Mouse (Mus musculus): Measurements from ENCODE around the gene Sh3bp5. TPM values are rescaled to one million over a fixed set of nuclear protein-coding genes. Genes with fewer than 3 reads are reported as not detected.
A peak's percentile ranks its signal among the peaks of the same experiment; 100 is the strongest.

Sh3bp5 gene
- total and polyA plus RNA-seq, 3 experiments = 27.0 to 58.3 (median 51.0) TPM

GRCm38 (mm10) chr14:31397791-31398595 is 37.9 kb downstream of the Sh3bp5 start:
- Histone ChIP-seq H3K4me3 (no peak overlapping the region), H3K27me3 (ENCODE audit: control insufficient read depth, insufficient read depth, low read length) (no peaks in the 10 kb centered on the region), H3K27ac (peak overlapping the region; percentile 73), H3K36me3 (ENCODE audit: control insufficient read depth, insufficient read depth, low read length) (no peaks in the 10 kb centered on the region), H3K79me2 (replicated peaks; ENCODE audit: control insufficient read depth, insufficient read depth, low read length) (no peaks in the 10 kb centered on the region), H3K4me1 (ENCODE audit: control insufficient read depth, insufficient read depth, low read length) (peaks cover 39% of the 10 kb centered on the region), H3K9ac (ENCODE audit: low read depth, low read length) (peak overlapping the region; percentile 23)
- TF ChIP-seq POLR2A (IDR thresholded peaks at IDR 0.05; ENCODE audit: insufficient read depth, low read depth, low read length) = no peak
- peak; percentile 31; the same call in 1 of the 2 replicates for TF ChIP-seq EP300 (IDR thresholded peaks at IDR 0.05; ENCODE audit: insufficient read depth, low read depth, low read length)
- peak; percentile 64 to 65 for DNase-seq
- WGBS = 53% methylated on average over 9 of the region's 9 CpGs
- intact Hi-C loops (cut with DNase I) = no loop called here

GRCm38 (mm10) chr14:31397353-31397752 is 38.5 kb downstream of the Sh3bp5 start:
- DNase-seq = no peak
- Histone ChIP-seq H3K9ac (ENCODE audit: low read depth, low read length) (peak overlapping the region; percentile 23), H3K79me2 (replicated peaks; ENCODE audit: control insufficient read depth, insufficient read depth, low read length) (no peaks in the 10 kb centered on the region), H3K27ac (peak overlapping the region; percentile 73), H3K36me3 (ENCODE audit: control insufficient read depth, insufficient read depth, low read length) (no peaks in the 10 kb centered on the region), H3K4me1 (ENCODE audit: control insufficient read depth, insufficient read depth, low read length) (peaks cover 40% of the 10 kb centered on the region), H3K4me3 (no peak overlapping the region), H3K27me3 (ENCODE audit: control insufficient read depth, insufficient read depth, low read length) (no peaks in the 10 kb centered on the region)
- intact Hi-C loops (cut with DNase I) = no loop called here
- TF ChIP-seq EP300 (IDR thresholded peaks at IDR 0.05; ENCODE audit: insufficient read depth, low read depth, low read length) (no peak), POLR2A (IDR thresholded peaks at IDR 0.05; ENCODE audit: insufficient read depth, low read depth, low read length) (no peak), CTCF (IDR thresholded peaks at IDR 0.05) (no peak)
- WGBS = 57% methylated on average over 12 of the region's 12 CpGs

- intact Hi-C loops (cut with DNase I) = no loop called here
- no peak overlapping the region for H3K27ac ChIP-seq
These were observed 39.5 kb downstream of the Sh3bp5 start for GRCm38 (mm10) chr14:31396428-31396827.

GRCm38 (mm10) chr14:31395629-31396199 is 40.2 kb downstream of the Sh3bp5 start:
- intact Hi-C loops (cut with DNase I) = no loop called here
- H3K4me1 ChIP-seq (ENCODE audit: control insufficient read depth, insufficient read depth, low read length) = peaks cover 29% of the 10 kb centered on the region
- no peak overlapping the region for H3K9ac ChIP-seq (ENCODE audit: low read depth, low read length)
- no peak overlapping the region for H3K4me3 ChIP-seq
- no peaks in the 10 kb centered on the region for H3K79me2 ChIP-seq (replicated peaks; ENCODE audit: control insufficient read depth, insufficient read depth, low read length)
- no peak for DNase-seq
- TF ChIP-seq POLR2A (IDR thresholded peaks at IDR 0.05; ENCODE audit: insufficient read depth, low read depth, low read length) (no peak), EP300 (IDR thresholded peaks at IDR 0.05; ENCODE audit: insufficient read depth, low read depth, low read length) (no peak), CTCF (IDR thresholded peaks at IDR 0.05) (no peak)
- H3K36me3 ChIP-seq (ENCODE audit: control insufficient read depth, insufficient read depth, low read length) = no peaks in the 10 kb centered on the region
- no peak overlapping the region; the same call in 1 of the 2 replicates for H3K27ac ChIP-seq
- WGBS = 93% methylated on average over 7 of the region's 7 CpGs
- no peaks in the 10 kb centered on the region for H3K27me3 ChIP-seq (ENCODE audit: control insufficient read depth, insufficient read depth, low read length)

More at GRCm38 (mm10) chr14:31396428-31396827, 39.5 kb downstream of the Sh3bp5 start:
- Histone ChIP-seq H3K9ac (ENCODE audit: low read depth, low read length) (no peak overlapping the region), H3K36me3 (ENCODE audit: control insufficient read depth, insufficient read depth, low read length) (no peaks in the 10 kb centered on the region), H3K27me3 (ENCODE audit: control insufficient read depth, insufficient read depth, low read length) (no peaks in the 10 kb centered on the region), H3K79me2 (replicated peaks; ENCODE audit: control insufficient read depth, insufficient read depth, low read length) (no peaks in the 10 kb centered on the region), H3K4me1 (ENCODE audit: control insufficient read depth, insufficient read depth, low read length) (peaks cover 36% of the 10 kb centered on the region), H3K4me3 (no peak overlapping the region)
- TF ChIP-seq CTCF (IDR thresholded peaks at IDR 0.05) (no peak), POLR2A (IDR thresholded peaks at IDR 0.05; ENCODE audit: insufficient read depth, low read depth, low read length) (no peak), EP300 (IDR thresholded peaks at IDR 0.05; ENCODE audit: insufficient read depth, low read depth, low read length) (no peak)
- 92% methylated on average over 2 of the region's 2 CpGs for WGBS
- no peak for DNase-seq

- no peak overlapping the region for H3K9ac ChIP-seq (ENCODE audit: low read depth, low read length)
- 88% methylated on average over 9 of the region's 9 CpGs for WGBS
- no peak overlapping the region for H3K4me3 ChIP-seq
- H3K36me3 ChIP-seq (ENCODE audit: control insufficient read depth, insufficient read depth, low read length) = no peaks in the 10 kb centered on the region
- no peak for TF ChIP-seq POLR2A (IDR thresholded peaks at IDR 0.05; ENCODE audit: insufficient read depth, low read depth, low read length)
- TF ChIP-seq EP300 (IDR thresholded peaks at IDR 0.05; ENCODE audit: insufficient read depth, low read depth, low read length) = no peak
- TF ChIP-seq CTCF (IDR thresholded peaks at IDR 0.05) = peak; percentile 29
- H3K27me3 ChIP-seq (ENCODE audit: control insufficient read depth, insufficient read depth, low read length) = no peaks in the 10 kb centered on the region
- H3K4me1 ChIP-seq (ENCODE audit: control insufficient read depth, insufficient read depth, low read length) = peaks cover 24% of the 10 kb centered on the region
- intact Hi-C loops (cut with DNase I) = no loop called here
- no peaks in the 10 kb centered on the region for H3K79me2 ChIP-seq (replicated peaks; ENCODE audit: control insufficient read depth, insufficient read depth, low read length)
- peak overlapping the region; percentile 33; the same call in 1 of the 2 replicates for H3K27ac ChIP-seq
- DNase-seq = peak in 1 of 2 experiments; percentile 34
These were observed 40.9 kb downstream of the Sh3bp5 start for GRCm38 (mm10) chr14:31394822-31395532.

Measured in heart, adult 2 months (tissue).